Comparison of ENCODE assay signal across 14 mouse cellular contexts in the genomic region with DNA sequence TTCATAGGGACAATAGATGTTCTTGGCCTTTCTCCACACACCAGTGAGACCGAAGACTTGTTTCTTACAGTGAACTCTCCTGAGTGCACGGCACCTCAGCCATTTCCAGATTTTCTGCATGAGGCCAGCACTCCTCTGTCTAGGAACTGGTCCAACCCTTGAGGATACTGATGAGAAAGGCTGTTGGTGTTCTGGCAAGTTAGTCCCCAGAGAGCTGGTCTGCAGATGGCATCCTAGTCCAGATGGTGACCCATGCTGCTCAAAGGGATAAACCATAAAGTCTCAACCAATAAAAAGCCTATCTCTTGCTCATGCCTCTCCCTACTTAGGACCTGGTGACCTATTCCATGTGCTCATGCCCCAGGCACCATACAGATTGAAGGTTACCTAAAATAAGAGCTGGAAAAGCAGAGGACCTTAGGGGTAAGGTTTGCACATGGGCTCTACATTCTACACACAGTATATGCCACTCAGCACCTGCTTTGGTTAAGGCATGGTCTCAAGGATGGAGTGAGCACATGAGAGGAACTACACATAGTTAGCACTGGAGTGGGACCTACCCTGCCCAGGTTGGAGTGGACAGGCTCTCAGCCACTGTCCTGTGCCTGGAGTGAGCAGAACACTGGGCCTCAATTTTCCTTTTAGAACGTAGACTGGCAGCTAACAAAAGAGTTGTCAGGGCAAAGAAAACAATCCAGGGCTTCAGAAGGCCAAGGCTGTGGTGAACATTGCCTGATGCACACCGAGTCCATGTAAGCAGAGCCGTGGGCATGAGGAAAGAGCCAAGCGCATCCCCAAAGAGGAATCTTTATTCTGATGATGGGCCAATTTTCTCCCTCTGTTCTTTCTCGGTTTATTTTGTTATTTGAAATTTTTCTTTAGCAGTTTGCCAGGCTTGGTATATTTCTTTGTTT.
DNase-seq lines count a peak whose midpoint lies in the region; ATAC-seq and TF ChIP-seq lines count a peak whose summit lies in the region.
"Had no signal": no experiment of that assay in that cellular context is flagged by ENCODE, and none has a peak within 500 bp of the region (broad histone marks: within the 10 kb centered on the region; RNA-seq: fewer than 3 reads in every experiment).

No protein-coding gene starts in this region.

- no peaks in the 10 kb centered on the region for H3K9me3 ChIP-seq in midbrain, embryonic 13.5 days
- no peaks in the 10 kb centered on the region for H3K9me3 ChIP-seq in midbrain, postnatal 0 days (ENCODE audit: low read length)
- no peaks in the 10 kb centered on the region for H3K9me3 ChIP-seq in forebrain, embryonic 13.5 days (replicated peaks)
- H3K9me3 ChIP-seq in hindbrain, postnatal 0 days (ENCODE audit: low read length): no peaks in the 10 kb centered on the region
- H3K9me3 ChIP-seq: limb, embryonic 15.5 days had no signal

- H3K27me3 ChIP-seq in midbrain, embryonic 13.5 days: no peaks in the 10 kb centered on the region
- no peaks in the 10 kb centered on the region for H3K27me3 ChIP-seq in midbrain, postnatal 0 days (ENCODE audit: insufficient read depth, low read length)
- H3K27me3 ChIP-seq in forebrain, embryonic 13.5 days: no peaks in the 10 kb centered on the region
- H3K27me3 ChIP-seq in hindbrain, postnatal 0 days (ENCODE audit: insufficient read depth, low read length): no peaks in the 10 kb centered on the region

- no peak for TF ChIP-seq CTCF in midbrain, postnatal 0 days (IDR thresholded peaks at IDR 0.05)
- TF ChIP-seq CTCF in hindbrain, postnatal 0 days (IDR thresholded peaks at IDR 0.05; ENCODE audit: low read depth): no peak

- H3K27ac ChIP-seq in midbrain, embryonic 13.5 days: no peak overlapping the region
- H3K27ac ChIP-seq in midbrain, postnatal 0 days (ENCODE audit: low read depth, low read length): no peak overlapping the region
- H3K27ac ChIP-seq in forebrain, embryonic 13.5 days: peak overlapping the region; percentile 60
- H3K27ac ChIP-seq in hindbrain, postnatal 0 days: no peak overlapping the region
- H3K27ac ChIP-seq: layer of hippocampus, adult 2 months; limb, embryonic 15.5 days had no signal

- no peak overlapping the region for H3K4me3 ChIP-seq in midbrain, embryonic 13.5 days (replicated peaks)
- H3K4me3 ChIP-seq in midbrain, postnatal 0 days (ENCODE audit: low read depth, low read length): no peak overlapping the region
- H3K4me3 ChIP-seq in forebrain, embryonic 13.5 days: no peak overlapping the region
- no peak overlapping the region for H3K4me3 ChIP-seq in hindbrain, postnatal 0 days (ENCODE audit: low read length)
- H3K4me3 ChIP-seq: layer of hippocampus, adult 2 months; limb, embryonic 15.5 days had no signal

- no peak overlapping the region for H3K4me2 ChIP-seq in midbrain, embryonic 13.5 days (replicated peaks)
- no peak overlapping the region for H3K4me2 ChIP-seq in midbrain, postnatal 0 days (ENCODE audit: low read depth, low read length, poor library complexity, severe bottlenecking)
- no peak overlapping the region for H3K4me2 ChIP-seq in forebrain, embryonic 13.5 days
- no peak overlapping the region for H3K4me2 ChIP-seq in hindbrain, postnatal 0 days (ENCODE audit: low read depth, low read length)
- H3K4me2 ChIP-seq: limb, embryonic 15.5 days had no signal

- H3K4me1 ChIP-seq in midbrain, embryonic 13.5 days (replicated peaks): peaks cover 15% of the 10 kb centered on the region
- no peaks in the 10 kb centered on the region for H3K4me1 ChIP-seq in midbrain, postnatal 0 days (ENCODE audit: insufficient read depth, low read length)
- peaks cover 17% of the 10 kb centered on the region for H3K4me1 ChIP-seq in forebrain, embryonic 13.5 days
- peaks cover 10% of the 10 kb centered on the region for H3K4me1 ChIP-seq in hindbrain, postnatal 0 days (ENCODE audit: insufficient read depth, low read length)

- 71% methylated on average over 7 of the region's 7 CpGs for WGBS in midbrain, embryonic 13.5 days
- WGBS in midbrain, postnatal 0 days: 62% methylated on average over 7 of the region's 7 CpGs
- WGBS in forebrain, embryonic 13.5 days: 53% methylated on average over 7 of the region's 7 CpGs
- WGBS in hindbrain, postnatal 0 days: 41% methylated on average over 7 of the region's 7 CpGs

- no peak overlapping the region for H3K9ac ChIP-seq in midbrain, embryonic 13.5 days (replicated peaks)
- no peak overlapping the region for H3K9ac ChIP-seq in midbrain, postnatal 0 days (replicated peaks; ENCODE audit: low read length, poor library complexity, severe bottlenecking)
- H3K9ac ChIP-seq in forebrain, embryonic 13.5 days: no peak overlapping the region
- no peak overlapping the region for H3K9ac ChIP-seq in hindbrain, postnatal 0 days (replicated peaks; ENCODE audit: low read length)
- H3K9ac ChIP-seq: limb, embryonic 15.5 days had no signal

- H3K36me3 ChIP-seq in midbrain, embryonic 13.5 days: no peaks in the 10 kb centered on the region
- H3K36me3 ChIP-seq in midbrain, postnatal 0 days (ENCODE audit: insufficient read depth, low read length): no peaks in the 10 kb centered on the region
- H3K36me3 ChIP-seq in forebrain, embryonic 13.5 days (ENCODE audit: poor library complexity, severe bottlenecking): no peaks in the 10 kb centered on the region
- no peaks in the 10 kb centered on the region for H3K36me3 ChIP-seq in hindbrain, postnatal 0 days (ENCODE audit: insufficient read depth, low read length)
- H3K36me3 ChIP-seq: limb, embryonic 15.5 days had no signal

- ATAC-seq in midbrain, embryonic 13.5 days: peak; percentile 45; the same call in 1 of the 2 replicates
- no peak for ATAC-seq in midbrain, postnatal 0 days (ENCODE audit: low FRiP score)
- peak; percentile 70 for ATAC-seq in forebrain, embryonic 13.5 days
- no peak for ATAC-seq in hindbrain, postnatal 0 days
- ATAC-seq in megakaryocyte-erythroid progenitor cell, adult 5-6 weeks (replicated peaks; ENCODE audit: low FRiP score, low TSS enrichment, poor library complexity, severe bottlenecking): no peak
- ATAC-seq: CD4-positive, CD25-positive, alpha-beta regulatory T cell, adult 4 months had no signal

- no peak for DNase-seq in midbrain, postnatal 0 days (ENCODE audit: low spot score)
- DNase-seq in hindbrain, postnatal 0 days (ENCODE audit: low spot score): peak; percentile 39
- no peak for DNase-seq in layer of hippocampus, postnatal 10 days (ENCODE audit: low spot score in 2 of 2)
- DNase-seq in right cerebral cortex, adult 2 months (ENCODE audit: low spot score in 2 of 2): no peak
- DNase-seq: adrenal gland, postnatal 10 days; heart, postnatal 10 days; lung, adult 18-20 months; lung, postnatal 4 days had no signal

Comparison
In these comparisons a context has a peak if more than half of its experiments do, and no peak if none do; other contexts are left out.
1. ATAC-seq: peak in midbrain, embryonic 13.5 days (single experiment) and forebrain, embryonic 13.5 days (single experiment); none in midbrain, postnatal 0 days (single experiment), hindbrain, postnatal 0 days (single experiment) and megakaryocyte-erythroid progenitor cell, adult 5-6 weeks (single experiment).